Mouse (Mus musculus) kidney, adult 9 months (tissue): ENCODE results near the gene Olfr1249.
"Not testable (repeated sequence)": the region's sequence is repeated elsewhere in the genome, so short reads cannot be mapped to it uniquely, and the experiment has no call there.

Experiments used
- DNase-seq: peaks from one replicate; pipeline ENCODE4 v3.0.0; 2022

The Olfr1249 gene

GRCm38 (mm10) chr2:89634883-89635282 is at the start of gene Olfr1249:
Gene Olfr1249, minus strand, starts transcription at chr2:89634983.
- no peak for DNase-seq

- no peak for DNase-seq
These were observed 37.1 kb upstream of the Olfr1249 start, which contains the start of gene Olfr1251 for GRCm38 (mm10) chr2:89671836-89672235. Gene Olfr1251, minus strand, starts transcription at chr2:89671936.

- DNase-seq = no peak
These were observed 26.6 kb upstream of the Olfr1249 start, which contains the start of gene Olfr1250 for GRCm38 (mm10) chr2:89661367-89661766. Gene Olfr1250, minus strand, starts transcription at chr2:89661467.

GRCm38 (mm10) chr2:89618145-89618544 is 16.6 kb downstream of the Olfr1249 start, which contains the start of gene Olfr1248:
Gene Olfr1248, minus strand, starts transcription at chr2:89618245.
- not testable (repeated sequence) for DNase-seq

- DNase-seq = no peak
These were observed 20.8 kb downstream of the Olfr1249 start, which contains the start of gene Olfr1247 for GRCm38 (mm10) chr2:89614030-89614429. Gene Olfr1247, minus strand, starts transcription at chr2:89614130.

- DNase-seq = no peak
These were observed 41.7 kb downstream of the Olfr1249 start, which contains the start of gene Olfr1246 for GRCm38 (mm10) chr2:89593057-89593456. Gene Olfr1246, minus strand, starts transcription at chr2:89593157.
